Comparison of ENCODE assay signal across 22 mouse cellular contexts in the genomic region with DNA sequence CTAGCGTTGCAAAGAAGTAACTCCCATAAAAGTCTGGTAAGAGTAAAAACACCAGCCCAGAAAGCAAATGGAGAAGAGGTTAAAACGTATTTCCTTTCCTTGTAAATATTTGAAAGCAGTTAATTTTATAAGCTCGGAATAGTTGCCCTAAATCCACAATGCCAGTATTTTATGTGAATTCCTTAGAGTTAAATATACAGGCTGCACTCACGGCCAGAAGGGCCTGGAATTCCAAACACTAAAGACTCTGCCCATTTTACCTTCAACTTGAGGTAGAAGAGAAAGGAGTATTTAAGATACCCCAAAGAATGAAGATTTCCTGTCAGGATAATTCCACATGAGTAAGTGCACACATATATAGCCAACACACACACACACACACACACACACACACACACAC.
"Had no signal": no experiment of that assay in that cellular context is flagged by ENCODE, and none has a peak within 500 bp of the region (broad histone marks: within the 10 kb centered on the region; RNA-seq: fewer than 3 reads in every experiment).

No protein-coding gene starts in this region.

- H3K4me2 ChIP-seq: intestine, embryonic 15.5 days; limb, embryonic 15.5 days; liver, embryonic 11.5 days; lung, embryonic 14.5 days; neural tube, embryonic 12.5 days; neural tube, embryonic 15.5 days; stomach, embryonic 15.5 days had no signal

- H3K27me3 ChIP-seq: intestine, embryonic 15.5 days; limb, embryonic 15.5 days; megakaryocyte, embryonic 14.5 days; neural tube, embryonic 12.5 days; neural tube, embryonic 15.5 days; stomach, embryonic 15.5 days had no signal

- H3K4me1 ChIP-seq: intestine, embryonic 15.5 days; megakaryocyte, embryonic 14.5 days; stomach, embryonic 15.5 days had no signal

- H3K9me3 ChIP-seq: intestine, embryonic 15.5 days; limb, embryonic 15.5 days; megakaryocyte, embryonic 14.5 days; midbrain, embryonic 10.5 days; neural tube, embryonic 12.5 days; neural tube, embryonic 15.5 days; stomach, embryonic 15.5 days had no signal

- H3K9ac ChIP-seq: intestine, embryonic 15.5 days; limb, embryonic 15.5 days; liver, embryonic 14.5 days; liver, postnatal 0 days; lung, embryonic 14.5 days; neural tube, embryonic 12.5 days; neural tube, embryonic 15.5 days; stomach, embryonic 15.5 days had no signal

- H3K27ac ChIP-seq: intestine, embryonic 15.5 days; left cerebral cortex, adult 2 months; limb, embryonic 15.5 days; liver, embryonic 14.5 days; midbrain, embryonic 10.5 days; neural tube, embryonic 12.5 days; neural tube, embryonic 15.5 days; stomach, embryonic 15.5 days had no signal

- H3K36me3 ChIP-seq: intestine, embryonic 15.5 days; limb, embryonic 15.5 days; midbrain, embryonic 10.5 days; neural tube, embryonic 12.5 days; neural tube, embryonic 15.5 days; stomach, embryonic 15.5 days had no signal

- H3K4me3 ChIP-seq: intestine, embryonic 15.5 days; left cerebral cortex, adult 2 months; limb, embryonic 15.5 days; megakaryocyte, embryonic 14.5 days; midbrain, embryonic 10.5 days; neural tube, embryonic 12.5 days; neural tube, embryonic 15.5 days; stomach, embryonic 15.5 days had no signal

- ATAC-seq: intestine, embryonic 15.5 days; liver, postnatal 0 days had no signal

- DNase-seq: kidney, adult 11 months; kidney, adult 9 months; kidney, postnatal 25 days; layer of hippocampus, postnatal 36 days; liver, postnatal 0 days; lung, embryonic 14.5 days; lung, postnatal 10 days; lung, postnatal 36 days; right cerebral cortex, adult 18-20 months; right cerebral cortex, postnatal 14 days; spleen, adult 18-20 months; thymus, postnatal 25 days had no signal
